9 mouse cellular contexts compared by ENCODE assay signal in the genomic region with DNA sequence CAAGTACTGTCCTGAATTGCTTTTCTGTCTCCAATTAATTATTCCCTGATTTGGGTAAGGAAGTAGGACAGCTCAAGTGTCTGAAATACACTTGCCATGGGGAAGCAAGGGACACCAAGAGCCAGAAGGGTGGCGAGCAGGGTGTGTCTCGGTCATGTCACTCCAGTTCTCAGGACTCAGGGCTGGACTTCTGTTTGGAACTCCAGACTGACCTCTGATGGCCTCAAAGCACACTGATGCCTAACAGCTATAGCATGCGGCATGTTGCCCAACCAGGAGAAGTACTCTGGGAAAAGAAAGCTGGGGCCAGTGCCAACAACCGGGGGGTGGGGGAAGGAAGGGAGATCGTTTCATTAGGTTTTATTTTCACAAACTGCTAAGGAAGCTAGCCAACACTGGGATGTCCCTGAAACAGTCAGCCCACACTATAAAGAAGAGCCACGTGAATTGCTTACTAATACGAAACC.
A peak's percentile ranks its signal among the peaks of the same experiment; 100 is the strongest.
DNase-seq lines count a peak whose midpoint lies in the region; ATAC-seq and TF ChIP-seq lines count a peak whose summit lies in the region.
"Had no signal": no experiment of that assay in that cellular context is flagged by ENCODE, and none has a peak within 500 bp of the region (broad histone marks: within the 10 kb centered on the region; RNA-seq: fewer than 3 reads in every experiment).

No protein-coding gene starts in this region.

- H3K4me3 ChIP-seq in heart, embryonic 11.5 days (ENCODE audit: low read depth, low read length): no peak overlapping the region
- no peak overlapping the region for H3K4me3 ChIP-seq in heart, embryonic 14.5 days (ENCODE audit: control insufficient read depth in 1 of 2, insufficient read depth in 1 of 2, low read depth in 1 of 2, low read length in 2 of 2)
- H3K4me3 ChIP-seq in lung, embryonic 14.5 days (ENCODE audit: low read depth, low read length): no peak overlapping the region

- 70% methylated on average over 7 of the region's 7 CpGs for whole genome bisulfite sequencing in heart, embryonic 11.5 days (ENCODE audit: insufficient replicate concordance)
- WGBS in heart, embryonic 14.5 days: 45% methylated on average over 7 of the region's 7 CpGs
- 55% methylated on average over 7 of the region's 7 CpGs for WGBS in lung, embryonic 14.5 days

- no peaks in the 10 kb centered on the region for H3K9me3 ChIP-seq in heart, embryonic 11.5 days (replicated peaks; ENCODE audit: control insufficient read depth, low read length)
- H3K9me3 ChIP-seq in heart, embryonic 14.5 days (ENCODE audit: control insufficient read depth, low read length): no peaks in the 10 kb centered on the region
- H3K9me3 ChIP-seq in lung, embryonic 14.5 days (ENCODE audit: low read depth, low read length): no peaks in the 10 kb centered on the region

- H3K4me1 ChIP-seq in heart, embryonic 11.5 days (ENCODE audit: control insufficient read depth, insufficient read depth, low read length): no peaks in the 10 kb centered on the region
- H3K4me1 ChIP-seq in heart, embryonic 14.5 days (ENCODE audit: control insufficient read depth in 2 of 2, insufficient read depth in 2 of 2, low read length in 2 of 2): peaks cover 7 to 12% of the 10 kb centered on the region in 2 experiments
- no peaks in the 10 kb centered on the region for H3K4me1 ChIP-seq in lung, embryonic 14.5 days (ENCODE audit: insufficient read depth)

- H3K27ac ChIP-seq in heart, embryonic 11.5 days (ENCODE audit: low read depth, low read length): no peak overlapping the region
- peak overlapping the region in 1 of 2 experiments; percentile 56; a peak in 2 of 4 replicates for H3K27ac ChIP-seq in heart, embryonic 14.5 days (replicated peaks in 1 of 2; ENCODE audit: control insufficient read depth in 1 of 2, insufficient read depth in 1 of 2, low read depth in 2 of 2, low read length in 2 of 2)
- no peak overlapping the region for H3K27ac ChIP-seq in lung, embryonic 14.5 days (ENCODE audit: low read depth)

- ATAC-seq in heart, embryonic 11.5 days (replicated peaks; ENCODE audit: insufficient number of reproducible peaks, low FRiP score, low TSS enrichment): no peak
- peak; percentile 50; the same call in 1 of the 2 replicates for ATAC-seq in heart, embryonic 14.5 days (ENCODE audit: insufficient number of reproducible peaks, insufficient read depth, low FRiP score, low read depth)
- ATAC-seq in lung, embryonic 14.5 days (ENCODE audit: insufficient read depth): peak; percentile 49; the same call in 1 of the 2 replicates

- peak; percentile 80 to 85 for DNase-seq in heart, adult 18-20 months
- peak; percentile 48 for DNase-seq in Muller cell, postnatal 12 days (ENCODE audit: inconsistent ontology term)
- peak; percentile 54 for DNase-seq in cerebellum, adult 8-10 months
- peak; percentile 51 for DNase-seq in lung, embryonic 14.5 days
- DNase-seq in spleen, postnatal 14 days (ENCODE audit: low spot score in 2 of 2): no peak
- no peak for DNase-seq in embryo, embryonic 10 days (ENCODE audit: low spot score)

- no peaks in the 10 kb centered on the region for H3K36me3 ChIP-seq in heart, embryonic 11.5 days (ENCODE audit: control insufficient read depth, insufficient read depth, low read length)
- no peaks in the 10 kb centered on the region for H3K36me3 ChIP-seq in heart, embryonic 14.5 days (ENCODE audit: control insufficient read depth, insufficient read depth, low read length)
- no peaks in the 10 kb centered on the region for H3K36me3 ChIP-seq in lung, embryonic 14.5 days (ENCODE audit: insufficient read depth)

- no peaks in the 10 kb centered on the region for H3K27me3 ChIP-seq in heart, embryonic 11.5 days (ENCODE audit: control insufficient read depth, insufficient read depth, low read length)
- no peaks in the 10 kb centered on the region for H3K27me3 ChIP-seq in heart, embryonic 14.5 days (ENCODE audit: control insufficient read depth, insufficient read depth, low read length)
- no peaks in the 10 kb centered on the region for H3K27me3 ChIP-seq in lung, embryonic 14.5 days (ENCODE audit: insufficient read depth, low read length)
- H3K27me3 ChIP-seq: CH12.LX had no signal

- no peak overlapping the region for H3K4me2 ChIP-seq in heart, embryonic 11.5 days
- H3K4me2 ChIP-seq in heart, embryonic 14.5 days (ENCODE audit: low read length): no peak overlapping the region
- H3K4me2 ChIP-seq in lung, embryonic 14.5 days: no peak overlapping the region

- H3K9ac ChIP-seq in heart, embryonic 11.5 days (ENCODE audit: low read depth, low read length): no peak overlapping the region
- no peak overlapping the region for H3K9ac ChIP-seq in heart, embryonic 14.5 days (ENCODE audit: low read length)
- H3K9ac ChIP-seq in lung, embryonic 14.5 days: no peak overlapping the region

- no peak for TF ChIP-seq CTCF in lung, embryonic 14.5 days (IDR thresholded peaks at IDR 0.05; ENCODE audit: low read depth)

Comparison
In these comparisons a context has a peak if more than half of its experiments do, and no peak if none do; other contexts are left out.
1. DNase-seq: peak in heart, adult 18-20 months (2 of 2), Muller cell, postnatal 12 days (single experiment), cerebellum, adult 8-10 months (single experiment) and lung, embryonic 14.5 days (single experiment); none in spleen, postnatal 14 days (0 of 2) and embryo, embryonic 10 days (single experiment).